Mouse (Mus musculus) fibroblast of lung, adult 2 months (primary cell): ENCODE measurements around the gene Fen1.

ENCODE experiments used
- DNase-seq: peaks from one replicate; pipeline ENCODE4 v3.0.0-alpha.2; 2011; ENCODE audit warnings: low read depth

Gene Fen1

GRCm38 (mm10) chr19:10213796-10214471, 10.0 kb upstream of the Fen1 start:
- DNase-seq: no peak

GRCm38 (mm10) chr19:10210885-10211284, 6.9 kb upstream of the Fen1 start:
- DNase-seq: no peak

DNA sequence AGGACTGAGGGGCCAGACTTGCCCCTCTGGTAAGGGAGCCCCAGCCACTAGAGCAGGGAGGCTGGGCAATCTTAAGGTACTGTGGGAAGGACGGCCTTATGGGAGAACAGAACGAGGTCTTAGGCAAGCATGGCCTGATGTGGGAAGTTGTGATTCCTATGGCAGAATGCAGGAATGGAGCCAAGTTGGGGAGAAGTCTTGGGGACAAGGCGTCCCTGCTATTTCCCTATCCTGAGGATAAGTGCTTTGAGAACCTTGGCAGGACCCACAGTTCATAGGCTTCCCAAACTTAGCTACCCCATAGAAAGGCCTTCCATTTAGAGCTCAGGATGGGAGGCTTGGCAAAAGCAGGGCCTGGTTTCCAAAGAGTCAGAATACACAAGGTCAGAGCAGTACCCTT, 4.9 kb upstream of the Fen1 start:
- no peak for DNase-seq

- no peak for DNase-seq
Observed at GRCm38 (mm10) chr19:10205051-10205450, 1.1 kb upstream of the Fen1 start.

DNA sequence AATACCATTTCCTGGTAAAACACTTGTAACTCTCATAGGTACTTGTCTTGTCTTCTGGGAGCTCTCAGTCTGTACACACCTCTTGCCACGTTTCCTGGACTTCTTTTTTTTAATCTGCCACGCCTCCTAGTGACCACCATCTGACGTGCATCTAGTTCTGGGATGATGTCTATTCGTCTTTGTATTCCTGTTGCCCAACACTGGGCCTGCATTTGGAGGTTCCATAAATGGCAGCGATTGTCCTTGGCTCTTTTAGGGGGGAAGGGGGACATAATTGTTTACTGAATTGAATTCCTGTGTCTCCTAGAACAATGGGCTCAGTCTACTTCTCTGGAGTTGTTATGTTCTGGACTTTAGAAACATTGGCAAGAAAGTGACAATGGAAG, 640 bp upstream of the Fen1 start:
- peak; percentile 64 for DNase-seq

GRCm38 (mm10) chr19:10203146-10203847, 672 bp downstream of the Fen1 start:
- no peak for DNase-seq

- DNase-seq: no peak
Observed at GRCm38 (mm10) chr19:10198723-10199122, 5.2 kb downstream of the Fen1 start.

DNA sequence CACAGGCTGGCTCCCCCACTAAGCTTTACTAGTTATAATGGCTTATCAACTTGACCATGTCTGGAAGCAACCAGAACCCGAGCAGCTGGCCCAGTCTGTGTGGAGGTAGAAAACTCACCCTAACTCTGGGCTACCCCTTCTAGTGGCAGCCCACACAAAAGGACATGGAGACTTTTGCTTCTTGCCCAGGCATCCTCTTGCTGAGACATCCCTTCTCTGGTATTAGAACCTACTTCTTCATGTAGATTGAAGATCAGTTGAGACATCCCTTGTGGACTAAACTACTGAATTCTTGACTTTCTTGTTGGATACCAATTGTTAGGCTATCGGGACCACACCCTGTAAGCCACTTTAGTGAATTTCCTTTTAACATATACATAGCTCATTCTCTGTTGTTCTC, 5.7 kb downstream of the Fen1 start:
- DNase-seq: no peak

- DNase-seq: no peak
Observed at GRCm38 (mm10) chr19:10197130-10197529, 6.8 kb downstream of the Fen1 start.

- DNase-seq: peak; percentile 95
Observed at GRCm38 (mm10) chr19:10195252-10195651, 8.7 kb downstream of the Fen1 start.

DNA sequence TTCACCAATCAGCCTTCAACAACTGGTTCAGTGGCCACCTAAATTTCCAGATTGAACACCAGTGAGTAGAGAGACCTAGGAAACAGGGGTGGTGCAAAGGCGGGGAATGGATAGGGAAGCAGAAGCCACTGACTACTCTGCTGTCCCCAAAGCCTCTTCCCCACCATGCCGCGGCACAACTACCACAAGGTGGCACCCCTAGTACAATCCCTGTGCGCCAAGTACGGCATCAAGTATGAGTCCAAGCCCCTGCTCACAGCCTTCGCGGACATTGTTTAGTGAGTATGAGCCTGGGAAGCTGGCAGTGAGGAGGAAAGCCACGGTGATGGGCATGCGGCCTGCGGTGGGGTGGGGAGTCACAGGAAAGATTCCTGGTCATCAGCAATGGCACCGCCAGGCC, 9.6 kb downstream of the Fen1 start:
- no peak for DNase-seq

GRCm38 (mm10) chr19:10191326-10191725, 12.6 kb downstream of the Fen1 start:
- no peak for DNase-seq

GRCm38 (mm10) chr19:10190796-10191195, 13.2 kb downstream of the Fen1 start:
- DNase-seq: peak; percentile 65

- no peak for DNase-seq
Observed at GRCm38 (mm10) chr19:10189940-10190339, 14.0 kb downstream of the Fen1 start.

DNA sequence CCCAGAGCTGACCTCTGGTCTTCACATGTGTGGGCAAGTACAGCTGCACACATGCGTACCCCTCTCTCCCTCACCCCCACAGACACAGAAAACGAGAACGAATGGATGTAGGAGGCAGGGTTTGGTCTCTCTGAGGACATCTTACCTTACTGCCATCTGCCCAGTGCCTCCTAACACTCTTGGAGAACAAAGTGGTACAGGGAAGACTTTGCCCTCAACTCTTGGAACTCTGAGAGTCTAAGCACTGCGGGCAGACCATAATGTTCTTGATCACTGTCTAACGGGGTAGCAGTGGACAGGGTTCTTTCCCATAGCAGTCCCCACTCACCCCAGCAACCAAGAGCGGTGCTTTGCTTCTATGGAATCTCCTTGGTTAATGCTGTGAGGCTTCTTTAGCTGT, 14.9 kb downstream of the Fen1 start:
- DNase-seq: no peak

DNA sequence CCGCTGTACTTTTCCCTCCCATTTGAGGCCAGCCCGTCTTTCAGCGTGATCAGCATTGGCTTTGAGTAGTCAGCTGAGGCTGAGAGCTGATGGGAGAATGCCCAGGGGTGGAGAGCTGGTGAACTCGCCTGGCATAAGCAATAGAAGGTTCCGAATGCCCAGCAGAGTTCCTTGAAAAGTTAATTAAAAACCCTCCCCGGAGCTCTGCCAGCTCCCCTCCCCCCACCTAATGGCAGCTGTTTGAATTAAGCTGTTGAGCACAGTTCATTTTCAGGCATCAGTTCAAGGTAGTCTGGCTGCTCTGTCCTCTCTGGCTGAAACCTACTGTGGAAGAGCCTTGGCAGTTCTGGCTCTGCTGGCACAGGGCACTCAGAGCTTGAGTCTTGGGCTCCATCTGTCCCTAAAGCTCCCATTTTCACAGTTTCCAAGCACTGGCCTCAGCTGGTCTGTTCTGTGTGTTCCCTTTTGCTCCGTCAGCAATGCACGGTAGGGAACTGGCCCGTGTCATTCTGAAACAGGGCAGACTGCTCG, 15.6 kb downstream of the Fen1 start:
- no peak for DNase-seq

GRCm38 (mm10) chr19:10186569-10186968, 17.4 kb downstream of the Fen1 start:
- no peak for DNase-seq

DNA sequence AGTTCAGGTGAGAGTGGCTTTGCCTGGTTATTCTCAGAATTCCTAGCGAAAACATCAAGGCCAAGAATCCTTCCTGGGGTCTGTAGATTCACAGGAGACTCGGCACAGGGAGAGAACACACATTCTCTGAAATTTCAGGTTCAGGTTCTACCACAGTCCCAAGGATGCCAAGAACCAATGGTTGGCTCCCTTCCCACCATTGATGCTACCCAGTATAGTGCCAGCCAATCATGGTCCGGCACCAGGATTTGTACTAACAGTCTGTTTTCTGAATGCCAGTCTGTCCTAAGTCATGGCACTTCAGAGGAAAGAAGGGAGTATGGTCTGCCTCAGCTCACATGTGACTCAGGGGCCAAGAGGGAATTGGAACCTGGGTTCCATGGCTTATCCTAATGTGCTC, 18.1 kb downstream of the Fen1 start:
- DNase-seq: no peak

GRCm38 (mm10) chr19:10184096-10184495, 19.9 kb downstream of the Fen1 start:
- DNase-seq: no peak

- DNase-seq: no peak
Observed at GRCm38 (mm10) chr19:10183299-10183983, 20.5 kb downstream of the Fen1 start.

GRCm38 (mm10) chr19:10182670-10183298, 21.2 kb downstream of the Fen1 start, which contains the start of gene Fads1:
Gene Fads1, plus strand, starts transcription at chr19:10182888.
- DNase-seq: peak; percentile 84

DNA sequence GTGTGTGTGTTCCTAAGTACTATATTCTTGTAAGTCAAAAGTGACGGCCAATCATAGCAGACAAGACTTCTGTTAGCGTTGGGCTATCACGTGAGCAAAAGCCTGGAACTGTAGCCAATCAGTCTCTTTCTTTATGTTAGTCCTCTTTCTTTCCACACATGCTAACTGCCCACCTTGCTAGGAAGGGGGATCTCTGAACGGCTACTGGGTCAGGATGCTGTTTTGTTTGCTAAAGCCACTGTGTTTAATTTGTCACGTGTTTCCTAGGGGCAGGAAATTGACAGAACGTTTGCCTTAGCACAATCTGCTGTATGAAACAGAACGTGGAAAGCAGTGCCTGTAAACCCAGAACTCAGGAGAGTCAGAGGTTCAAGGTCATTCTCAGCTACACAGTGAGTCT, 21.8 kb downstream of the Fen1 start:
- DNase-seq: no peak
